Mouse (Mus musculus) thymus, postnatal 4 days (tissue): ENCODE data around the gene Olfr1305.

ENCODE experiments used
- DNase-seq: peaks from one replicate; pipeline ENCODE4 v3.0.0; 2021

Gene Olfr1305

GRCm38 (mm10) chr2:111877049-111877448 is at the start of gene Olfr1305:
Gene Olfr1305 (minus strand): TSS chr2:111877149.
- no peak for DNase-seq

- no peak for DNase-seq
These were observed 39.2 kb upstream of the Olfr1305 start, which contains the start of gene Olfr1306 for GRCm38 (mm10) chr2:111916171-111916570. Gene Olfr1306 (minus strand): TSS chr2:111916271.

- DNase-seq = no peak
These were observed 56.7 kb downstream of the Olfr1305 start, which contains the start of gene Olfr1303 for GRCm38 (mm10) chr2:111820240-111820639. Gene Olfr1303 (minus strand): TSS chr2:111820340.
